Mouse (Mus musculus): ENCODE results near the gene Gm7978.
"Not testable (repeated sequence)": the region's sequence is repeated elsewhere in the genome, so short reads cannot be mapped to it uniquely, and the experiment has no call there.

The Gm7978 gene

GRCm38 (mm10) chr5:95736073-95736472 lies at the start of gene Gm7978:
Gm7978 (minus strand) TSS chr5:95736173.
- DNase-seq (ENCODE audit: low spot score in 2 of 2) = not testable (repeated sequence)

GRCm38 (mm10) chr5:95775690-95776089 lies 39.7 kb upstream of the Gm7978 start, which contains the start of gene E330014E10Rik:
E330014E10Rik (plus strand) TSS chr5:95775990.
- not testable (repeated sequence) for DNase-seq (ENCODE audit: low spot score in 2 of 2)

GRCm38 (mm10) chr5:95741714-95742113 lies 5.7 kb upstream of the Gm7978 start, which contains the start of gene Gm7982:
Gm7982 (plus strand) TSS chr5:95742014.
- not testable (repeated sequence) for DNase-seq (ENCODE audit: low spot score in 2 of 2)

Data from right cerebral cortex, adult 2 months (tissue).